Mouse (Mus musculus) E14TG2a.4 (cell line): ENCODE data around the gene Zfhx3.

Experiments
- CTCF ChIP-seq: conservative IDR thresholded peaks from 2 replicates; pipeline ENCODE4 v1.5.1; 2014; ENCODE audit warnings: low read length
- NANOG ChIP-seq: IDR thresholded peaks from 2 replicates; pipeline ENCODE4 v1.6.1; 2014; ENCODE audit warnings: borderline replicate concordance, low read length, mixed read lengths
- POU5F1 ChIP-seq: IDR thresholded peaks from 2 replicates; pipeline ENCODE4 v1.6.1; 2014; ENCODE audit warnings: low read length, borderline replicate concordance

GRCm38 (mm10) chr8:108104471-108105098 lies 162.1 kb downstream of the Zfhx3 start:
- TF ChIP-seq CTCF, result no peak
- TF ChIP-seq POU5F1, result no peak
- no peak for TF ChIP-seq NANOG
